Mouse (Mus musculus) cerebellum, adult 9-10 months (tissue): ENCODE results near the gene Slc2a1.
A peak's percentile ranks its signal among the peaks of the same experiment; 100 is the strongest.

ENCODE experiments used
- DNase-seq: peaks from one replicate; pipeline ENCODE4 v3.0.0; 2022

The Slc2a1 gene

DNA sequence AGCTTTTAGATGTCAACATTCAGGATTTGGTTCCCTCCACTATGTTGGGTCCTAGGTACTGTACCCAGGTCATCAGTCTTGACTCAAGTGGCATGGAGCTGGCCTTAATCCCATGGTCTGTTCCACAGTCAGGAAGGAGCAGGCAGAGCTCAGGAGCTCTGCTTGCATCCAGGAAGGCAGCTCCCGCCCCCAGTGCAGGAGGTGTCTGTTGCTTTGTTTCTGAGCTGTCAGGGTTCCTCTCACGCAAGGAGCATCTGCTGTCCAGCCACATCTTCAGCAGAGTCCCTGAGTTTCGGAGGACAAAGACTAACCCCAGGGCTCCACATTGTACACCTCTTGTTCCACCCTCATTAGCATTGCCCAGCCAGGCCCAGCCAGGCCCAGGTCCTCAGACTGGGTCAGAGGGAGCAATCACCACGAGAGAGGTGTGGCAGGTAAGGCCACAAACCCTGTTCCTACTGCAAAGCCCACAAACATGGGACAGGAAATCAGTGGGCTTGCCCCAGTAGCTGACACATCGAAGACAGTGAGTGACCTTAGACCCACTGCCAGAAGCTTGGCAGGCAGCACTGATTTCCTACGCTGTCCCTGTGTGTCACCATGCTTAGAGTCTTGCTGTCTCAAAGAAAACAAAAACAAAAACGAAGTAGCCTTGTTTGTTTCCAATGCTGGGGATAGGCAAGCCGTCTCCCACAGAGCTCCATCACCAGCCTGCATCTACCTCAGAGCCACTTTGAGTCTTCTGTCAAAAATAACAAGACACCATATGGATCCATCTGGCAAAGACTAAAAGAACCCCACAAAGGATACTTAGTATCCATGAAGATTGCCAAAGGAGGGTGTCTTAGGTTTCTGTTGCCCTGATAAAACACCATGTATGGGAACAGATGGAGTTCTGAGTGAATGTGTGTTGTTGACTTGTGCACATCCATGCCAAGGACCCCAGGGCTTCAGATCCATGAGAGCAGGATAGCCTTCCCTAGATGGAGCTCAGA, 10.0 kb upstream of the Slc2a1 start:
- DNase-seq, result no peak

DNA sequence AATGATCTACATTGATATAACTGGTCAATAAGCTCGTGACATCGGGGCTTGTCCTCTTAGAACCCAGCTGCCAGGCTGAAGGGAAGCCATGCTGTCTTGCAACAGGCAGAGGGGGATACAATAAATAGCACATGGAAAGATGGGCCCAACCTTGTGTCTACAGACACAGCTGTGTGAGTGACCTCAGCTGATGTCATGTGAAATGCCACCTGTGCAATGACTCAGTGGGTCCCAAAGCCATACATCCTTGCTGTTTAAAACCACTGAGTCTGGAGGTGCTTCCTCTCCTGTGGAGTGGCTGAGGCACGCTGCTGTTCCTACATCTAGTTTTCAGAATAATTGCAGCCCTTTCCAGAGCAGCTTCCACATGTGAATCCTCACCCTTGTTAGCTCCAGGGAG, 7.1 kb upstream of the Slc2a1 start:
- no peak for DNase-seq

DNA sequence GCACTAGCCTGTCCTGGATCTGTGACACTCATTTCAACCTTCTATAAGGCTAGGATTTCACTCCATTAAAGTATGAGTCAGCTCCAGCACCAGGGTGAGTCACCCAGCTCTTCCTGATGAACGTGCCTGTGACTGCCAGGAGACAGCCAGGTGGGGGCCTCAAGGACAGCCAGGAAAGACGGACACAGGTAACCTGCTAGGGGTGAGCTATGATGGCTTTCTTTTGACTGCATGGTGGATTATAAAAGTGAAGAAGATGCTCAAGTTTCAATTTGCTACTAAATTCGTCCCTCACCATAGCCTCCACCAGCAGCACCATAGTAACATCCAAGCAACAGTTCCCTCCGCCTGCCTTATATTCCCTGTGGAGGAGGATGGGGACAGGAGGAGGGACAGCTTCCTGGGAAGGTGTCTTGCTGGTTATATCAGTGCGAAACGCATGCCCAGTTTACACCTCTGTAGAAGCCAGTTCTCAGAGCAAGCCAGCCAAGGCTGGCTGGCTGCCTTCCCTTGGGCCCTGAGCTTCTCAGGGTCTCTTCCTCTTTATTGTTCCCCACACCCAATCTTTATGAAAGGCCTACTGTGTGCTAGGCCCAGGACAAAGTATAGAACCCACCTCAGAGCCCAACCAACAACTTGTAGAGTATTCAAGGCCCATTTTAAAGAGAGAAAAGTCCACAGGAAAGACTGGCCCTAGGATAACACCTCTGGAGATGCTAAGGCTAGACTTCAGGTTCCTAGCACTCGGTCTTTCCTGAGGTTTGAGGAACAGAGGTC, 6.0 kb upstream of the Slc2a1 start:
- no peak for DNase-seq

DNA sequence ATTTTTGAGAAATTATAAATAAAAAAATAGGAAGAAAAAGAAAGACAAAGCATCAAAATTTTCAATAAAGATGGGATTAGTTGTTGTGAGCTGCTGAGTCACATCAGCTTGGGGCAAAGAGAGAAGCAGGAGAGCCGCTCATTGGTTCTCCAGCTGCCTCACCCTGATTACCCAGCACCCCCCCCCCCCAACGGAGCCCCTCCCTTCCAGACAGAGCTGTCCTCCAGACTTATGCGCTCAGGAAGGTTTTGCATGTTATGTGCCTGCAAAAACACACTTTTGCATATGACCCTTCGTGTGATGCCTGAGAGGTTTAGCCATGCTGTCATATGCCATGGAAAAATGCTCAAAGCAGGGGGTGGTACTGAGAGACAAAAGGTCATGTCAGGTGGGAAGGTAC, 3.7 kb upstream of the Slc2a1 start:
- DNase-seq, result no peak

DNA sequence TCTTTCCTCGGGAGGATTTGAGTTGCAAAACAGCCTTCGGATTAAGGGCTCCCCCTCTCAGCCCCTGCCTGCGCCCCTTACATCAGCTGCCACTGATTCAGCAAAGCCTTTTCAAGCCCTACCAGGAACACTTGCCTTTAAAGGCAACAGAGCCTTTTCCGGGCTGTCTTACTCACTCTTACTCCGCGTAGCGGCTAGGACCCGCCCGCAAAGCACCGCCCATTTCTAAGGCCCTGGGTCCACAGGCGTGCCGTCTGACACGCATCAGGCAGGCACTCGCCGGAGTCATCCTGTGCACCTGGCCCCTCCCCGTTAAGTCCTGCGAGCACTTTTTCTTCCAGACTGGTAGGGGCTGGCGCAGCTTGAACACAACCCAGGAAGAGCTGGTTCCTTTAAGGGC, 2.8 kb upstream of the Slc2a1 start:
- DNase-seq, result no peak

DNA sequence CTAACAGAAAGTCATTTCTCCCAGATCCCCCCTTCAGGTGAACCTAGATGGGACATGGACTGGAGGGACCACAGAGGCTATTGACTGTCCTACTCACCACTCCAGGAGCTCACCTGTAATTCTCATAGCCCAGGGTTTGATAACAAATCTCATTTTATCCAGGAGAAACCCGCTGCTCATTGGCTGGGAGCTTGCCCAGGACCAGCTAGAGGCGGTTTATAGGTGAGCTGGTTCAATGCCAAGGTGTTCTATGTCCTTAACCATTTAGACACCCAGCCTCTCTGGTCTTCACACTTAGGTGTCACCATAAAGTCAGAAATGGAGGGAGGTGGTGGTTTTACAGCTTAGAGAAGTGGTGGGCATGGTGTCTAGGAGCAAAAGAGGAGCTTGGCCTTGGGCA, 644 bp upstream of the Slc2a1 start:
- DNase-seq, result peak; percentile 71

DNA sequence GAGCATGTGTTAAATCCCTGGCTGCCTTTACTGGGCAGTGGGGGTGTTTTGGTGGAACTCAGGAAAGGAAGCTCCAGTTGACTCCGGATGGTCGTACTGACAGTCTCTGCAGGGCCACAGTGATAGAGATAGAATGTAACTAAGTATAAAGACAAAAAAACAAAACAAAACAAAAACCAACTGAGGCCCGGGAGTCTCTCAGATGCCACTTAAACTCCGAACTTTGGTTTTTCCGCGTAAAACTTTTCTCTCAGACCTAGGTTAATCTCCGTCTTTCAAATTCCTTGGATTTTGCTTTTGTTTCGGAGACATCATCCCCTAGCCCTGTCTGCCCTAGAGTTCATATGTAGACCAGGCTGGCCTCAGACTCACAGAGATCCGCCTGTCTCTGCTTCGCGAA, 1.1 kb downstream of the Slc2a1 start:
- DNase-seq, result no peak

DNA sequence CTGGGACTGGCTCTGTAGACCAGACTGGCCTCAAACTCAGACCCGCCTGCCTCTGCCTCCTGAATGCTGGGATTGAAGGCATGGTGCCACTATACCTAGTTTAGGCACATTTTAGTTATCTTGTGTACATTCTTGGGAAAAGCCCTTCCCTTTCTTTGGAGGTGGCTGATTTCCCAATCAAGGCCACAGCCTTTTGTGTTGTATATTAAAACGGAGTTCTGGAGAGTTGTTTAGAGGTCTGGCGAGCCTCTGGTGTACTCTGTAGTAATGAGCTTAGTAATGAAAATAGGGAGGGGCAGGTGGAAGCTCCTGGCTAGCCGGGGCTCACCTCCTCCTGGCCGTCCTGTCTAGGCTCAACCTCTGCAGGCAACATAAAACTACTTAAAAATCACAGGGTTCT, 2.0 kb downstream of the Slc2a1 start:
- DNase-seq, result no peak

DNA sequence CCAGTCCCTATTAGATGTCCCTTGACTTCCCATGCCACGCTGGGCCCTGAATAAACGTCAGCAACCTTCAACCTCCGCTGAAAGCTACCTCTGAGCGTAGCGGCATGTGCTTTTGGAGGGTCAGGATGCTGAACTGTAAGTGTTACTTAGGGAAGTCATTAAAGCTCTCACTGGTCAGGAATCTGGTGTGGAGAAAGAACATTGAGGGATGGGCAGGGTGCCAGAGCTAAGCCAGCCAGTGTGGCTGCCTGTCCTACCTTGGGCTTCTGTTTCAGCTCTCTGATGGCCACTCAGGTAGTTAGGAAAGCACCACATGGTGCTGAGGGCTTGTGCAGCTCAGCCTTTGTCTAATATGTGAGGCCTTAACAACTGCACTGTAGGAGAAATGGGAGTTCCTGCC, 2.9 kb downstream of the Slc2a1 start:
- no peak for DNase-seq

DNA sequence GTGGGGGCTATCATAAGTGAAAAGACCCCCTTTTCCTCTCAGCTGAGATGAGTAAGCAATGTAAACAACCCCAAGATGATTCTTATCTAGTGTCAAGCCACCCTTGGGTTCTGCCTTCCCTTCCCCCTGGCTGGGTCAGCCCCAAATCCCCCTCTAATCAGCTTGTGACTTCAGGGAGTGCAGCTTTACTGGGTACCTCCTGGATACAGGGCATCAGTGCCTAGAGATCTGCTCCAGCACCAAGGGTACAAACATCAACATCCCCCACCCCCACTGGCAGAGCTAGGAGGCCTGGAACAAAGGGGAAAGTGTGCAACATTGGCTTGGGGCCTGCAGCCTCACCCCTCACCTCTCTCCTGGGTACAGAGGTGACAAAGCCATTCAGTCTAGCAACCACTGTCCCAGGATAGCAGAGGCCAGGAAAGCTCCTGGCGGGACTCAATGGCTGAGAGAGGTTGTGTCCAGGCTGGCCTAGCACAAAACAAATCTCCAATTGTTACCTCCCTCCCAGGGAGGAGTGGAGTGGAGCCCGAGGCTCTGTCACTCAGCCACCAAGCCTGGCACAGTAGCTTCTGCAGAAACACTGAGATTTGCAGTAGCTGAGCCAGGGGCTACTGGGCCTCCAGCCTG, 3.9 kb downstream of the Slc2a1 start:
- DNase-seq, result no peak

DNA sequence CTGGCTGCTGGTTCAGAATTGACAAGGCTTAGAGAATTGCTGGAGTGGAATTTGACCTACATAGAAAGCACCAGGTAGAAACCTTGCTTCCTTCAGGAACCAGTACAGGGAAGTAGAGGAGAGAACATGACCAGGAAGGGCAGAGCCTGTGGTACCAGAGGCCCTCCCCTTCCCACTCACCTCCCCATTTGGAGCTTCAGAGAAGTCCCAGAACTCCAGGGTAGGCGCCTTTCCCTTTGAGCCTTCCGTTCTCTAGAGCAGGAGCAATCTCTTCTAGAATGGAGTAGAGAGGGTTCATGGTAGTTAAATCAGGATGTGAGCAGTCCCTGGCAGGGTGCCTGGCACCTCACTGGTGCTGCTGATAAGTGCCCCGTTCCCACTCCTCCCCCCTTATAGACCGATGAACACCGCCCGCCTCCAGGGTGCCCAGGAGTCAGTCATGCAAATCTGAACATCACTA, 7.1 kb downstream of the Slc2a1 start:
- DNase-seq, result no peak

DNA sequence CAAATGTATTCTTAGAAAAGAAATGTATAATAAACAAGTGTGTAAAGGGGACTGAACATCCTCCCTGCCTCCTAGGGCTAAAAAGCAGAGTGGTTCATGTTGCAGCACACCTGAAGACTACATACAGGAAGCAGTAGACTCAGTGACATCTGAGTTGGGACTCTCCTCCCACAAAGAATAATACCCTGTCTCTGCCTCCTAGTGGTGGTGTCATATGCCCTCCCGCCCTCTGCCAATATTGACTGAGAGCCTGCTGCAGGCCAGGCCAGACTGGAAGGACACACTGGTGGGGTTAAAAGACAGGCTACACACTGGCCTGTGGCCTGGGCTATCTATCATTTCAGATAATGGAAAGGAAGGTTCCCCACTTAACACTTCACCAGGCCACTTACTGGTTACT, 7.8 kb downstream of the Slc2a1 start:
- no peak for DNase-seq

DNA sequence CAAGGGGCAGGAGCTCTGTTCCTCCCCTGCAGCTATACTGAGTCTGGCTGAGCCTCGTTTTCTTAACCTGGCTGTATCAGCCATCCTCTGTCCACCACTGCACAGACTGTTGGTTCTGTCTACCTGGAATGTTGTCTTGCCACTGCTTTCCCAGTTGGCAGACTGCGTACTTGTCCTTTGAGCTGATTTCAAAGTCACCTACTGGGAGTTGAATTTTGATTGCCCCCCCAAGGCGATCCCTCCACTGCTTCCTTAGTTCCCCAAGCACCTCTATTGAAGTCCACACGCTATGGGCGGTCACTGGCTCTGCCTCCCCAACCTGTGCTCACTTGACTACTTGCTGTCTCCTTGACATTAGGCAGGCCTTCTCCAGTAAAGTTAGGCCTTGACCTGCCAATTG, 9.1 kb downstream of the Slc2a1 start:
- no peak for DNase-seq

DNA sequence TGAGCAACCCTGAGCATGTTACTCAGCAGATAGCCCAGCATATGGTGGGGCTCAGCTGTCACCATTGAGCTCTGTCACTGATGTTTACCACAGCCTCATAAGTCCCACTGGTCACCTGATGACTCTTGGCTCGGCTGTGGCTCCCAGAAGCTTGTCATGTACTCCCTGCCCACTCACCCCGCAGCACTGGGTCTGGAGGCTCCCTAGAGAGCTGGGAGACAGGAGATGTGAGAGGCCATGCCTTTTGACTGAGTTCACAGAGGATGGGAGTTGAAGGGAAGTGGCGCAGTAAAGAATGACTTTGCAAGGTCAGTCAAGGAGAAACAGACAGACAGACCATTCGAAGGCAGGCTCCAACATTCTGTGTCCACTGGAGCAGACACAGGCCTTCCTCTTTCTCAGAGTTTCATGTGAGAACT, 10.2 kb downstream of the Slc2a1 start:
- DNase-seq, result no peak

DNA sequence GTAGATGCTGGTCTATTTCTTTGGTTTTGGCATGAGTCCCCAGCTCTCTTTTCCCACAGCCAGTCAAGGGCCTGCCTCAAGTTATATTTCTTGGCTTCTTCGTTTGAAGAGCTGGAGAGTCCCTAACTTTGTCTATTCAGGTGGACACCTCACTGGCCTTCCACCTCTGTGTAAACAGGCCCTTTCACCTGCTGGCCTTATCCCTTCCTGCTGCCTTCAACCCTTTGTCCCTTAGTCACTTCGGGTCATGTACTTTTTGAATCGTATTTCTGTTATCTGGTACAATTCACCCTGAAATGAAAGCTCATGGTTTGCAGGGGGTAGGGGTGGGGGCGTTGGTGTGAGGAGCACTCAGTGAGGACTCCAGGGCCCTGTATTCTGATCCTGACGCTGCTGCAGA, 10.8 kb downstream of the Slc2a1 start:
- no peak for DNase-seq

DNA sequence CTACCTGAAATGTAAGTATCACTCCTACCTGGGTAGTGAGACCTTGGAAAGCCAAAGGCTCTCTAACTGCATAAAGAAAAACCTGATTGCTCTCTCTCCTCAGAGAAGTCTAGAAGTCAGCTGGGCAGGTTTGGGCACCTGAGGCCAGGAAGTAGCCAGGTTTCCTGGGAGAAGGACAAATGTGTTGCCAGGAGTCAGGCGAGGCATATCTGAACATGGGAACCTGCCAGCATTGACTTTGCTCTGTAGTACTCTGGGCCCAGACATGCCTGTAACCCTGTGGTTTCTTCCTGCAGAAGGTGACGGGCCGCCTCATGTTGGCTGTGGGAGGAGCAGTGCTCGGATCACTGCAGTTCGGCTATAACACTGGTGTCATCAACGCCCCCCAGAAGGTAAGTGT, 11.6 kb downstream of the Slc2a1 start:
- no peak for DNase-seq

DNA sequence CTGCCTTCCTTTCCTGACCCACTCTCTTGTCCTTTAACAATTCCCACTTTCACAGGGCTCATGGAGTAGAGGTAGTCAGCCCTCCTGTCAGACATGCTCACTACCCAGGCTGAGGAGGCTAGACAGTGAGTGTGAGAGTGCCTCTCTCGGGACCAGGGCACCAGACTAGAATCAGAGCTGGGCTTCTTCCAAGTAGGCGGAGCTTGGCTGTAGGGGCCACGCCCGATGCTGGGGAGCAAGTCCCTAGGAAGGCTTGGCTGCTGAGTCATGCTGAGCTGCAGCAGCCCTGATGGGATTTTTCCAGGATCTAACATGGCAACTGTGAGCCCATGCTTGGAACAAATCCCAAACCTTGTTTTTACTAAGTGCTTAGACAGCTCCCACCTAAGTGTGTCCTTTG, 12.7 kb downstream of the Slc2a1 start:
- DNase-seq, result no peak

DNA sequence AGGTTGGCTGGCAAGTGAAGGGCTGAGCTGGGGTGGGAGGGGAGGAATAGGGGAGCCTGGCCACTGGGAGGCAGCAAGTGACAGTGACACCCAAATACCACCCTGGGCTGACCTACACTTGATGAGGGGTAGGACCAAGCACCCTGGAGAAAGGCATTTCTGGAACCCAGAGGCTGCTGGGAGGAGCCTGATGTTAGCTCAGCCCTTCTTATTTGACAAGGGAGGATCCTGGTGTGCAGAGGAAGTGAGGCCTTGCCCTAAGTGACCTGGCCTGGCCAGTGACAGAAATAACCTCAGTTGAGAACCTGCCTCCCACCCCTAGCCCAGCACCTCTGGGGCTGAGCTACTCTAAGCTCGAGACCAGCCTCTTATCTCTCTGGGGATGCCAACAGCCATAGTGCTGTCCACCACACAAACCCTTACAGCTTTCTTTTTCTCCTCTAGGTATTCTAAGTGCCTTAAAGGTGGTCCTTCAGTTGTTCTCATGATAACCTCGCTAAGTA, 16.3 kb downstream of the Slc2a1 start:
- DNase-seq, result no peak

DNA sequence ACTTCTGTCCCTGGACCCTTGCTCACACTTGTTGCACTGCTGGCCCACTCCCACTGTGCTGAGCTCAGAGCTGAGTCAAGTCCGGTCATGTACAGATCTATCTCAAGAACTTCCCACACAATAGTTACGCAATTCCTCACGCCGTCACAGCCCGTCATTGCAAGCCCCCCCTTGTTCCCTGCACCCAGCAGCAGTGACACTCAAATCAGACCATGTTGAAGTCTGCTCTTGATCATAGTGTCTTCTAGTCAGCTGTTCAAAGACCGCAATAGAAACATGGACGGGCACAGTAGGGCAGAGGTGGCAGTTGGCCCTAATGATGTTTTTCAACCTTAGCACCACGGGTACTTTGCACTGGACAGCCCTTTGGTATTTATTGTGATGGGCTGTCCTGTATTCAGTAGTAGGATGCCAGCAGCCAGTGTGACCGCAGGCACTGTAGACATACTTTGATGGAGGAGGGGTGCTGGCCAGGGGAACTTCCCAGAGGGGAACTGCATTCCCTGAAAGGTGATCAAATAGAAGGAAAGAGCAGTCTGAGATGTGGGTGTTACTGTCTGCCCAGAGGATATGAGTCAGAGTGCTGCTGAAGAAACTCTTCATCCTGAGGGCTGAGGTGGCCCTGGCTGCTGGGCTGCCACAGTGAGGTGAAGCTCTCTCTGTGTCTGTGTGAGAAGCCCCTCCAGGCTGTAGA, 17.2 kb downstream of the Slc2a1 start:
- DNase-seq, result no peak

DNA sequence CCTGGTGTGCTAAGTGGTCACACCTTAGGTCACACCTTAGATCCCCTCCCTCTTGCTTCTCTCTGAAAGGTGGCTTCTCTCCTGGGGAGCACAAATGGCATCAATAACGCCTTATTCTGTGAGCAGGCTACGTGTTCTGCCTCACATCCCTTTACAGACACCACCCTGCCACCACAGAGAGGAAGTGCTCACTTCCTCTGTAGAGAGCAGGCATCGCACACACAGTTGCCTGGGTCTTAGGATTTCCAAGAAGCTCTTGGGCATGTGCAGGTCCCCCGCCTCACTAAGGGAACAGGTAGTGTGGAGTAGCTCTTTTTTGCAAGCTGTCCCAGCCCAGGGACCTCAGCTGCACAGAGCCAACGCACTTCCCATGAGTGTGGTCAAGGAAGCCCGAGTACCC, 18.7 kb downstream of the Slc2a1 start:
- no peak for DNase-seq

DNA sequence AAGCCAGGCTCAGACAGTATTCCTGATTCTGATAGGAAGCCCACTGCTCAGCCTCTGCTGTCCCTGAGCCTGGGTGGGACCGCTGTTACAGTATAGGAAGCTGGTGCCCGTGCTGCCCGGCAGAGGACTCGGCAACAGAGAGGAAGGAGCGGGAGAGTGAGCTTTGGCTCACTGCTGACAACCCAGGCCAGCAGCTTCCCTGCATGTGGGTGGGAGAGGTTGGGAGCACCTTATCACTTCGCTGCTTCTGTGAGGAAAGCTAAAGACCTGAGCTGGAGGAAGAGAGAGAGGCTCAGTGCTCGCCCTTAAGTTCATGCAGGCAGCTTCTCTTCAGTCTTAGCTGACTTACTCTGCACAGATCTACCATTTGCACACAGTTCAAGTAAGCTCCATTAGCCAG, 20.0 kb downstream of the Slc2a1 start:
- DNase-seq, result no peak

DNA sequence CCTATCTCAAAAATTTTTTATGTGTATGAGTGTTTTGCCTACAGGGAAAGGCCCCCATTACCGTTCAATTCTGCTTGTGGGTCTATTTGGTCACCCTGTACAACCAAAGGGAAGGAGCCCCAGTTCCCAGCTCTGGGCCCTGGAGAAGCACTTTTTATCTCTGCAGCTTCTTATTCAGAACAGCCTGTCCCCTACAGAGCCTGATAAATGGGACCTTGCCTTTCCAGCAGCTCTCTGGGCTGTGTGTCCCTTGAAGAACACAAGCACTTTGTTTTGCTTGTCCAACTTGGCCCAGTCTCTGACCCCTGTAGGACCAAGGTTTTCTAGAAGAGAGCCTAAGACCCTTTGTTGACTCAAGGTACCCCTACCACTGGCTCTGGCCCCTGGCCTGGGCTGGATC, 20.6 kb downstream of the Slc2a1 start:
- no peak for DNase-seq
